Mouse (Mus musculus) brain, embryonic 14.5 days (tissue): ENCODE measurements at regions not wholly inside any gene's neighbourhood (a gene's known extent, or its start where the extent isn't known, plus 50 kb on each side); places are given as distances from the start of the nearest gene placed in this dataset.
A peak's percentile ranks its signal among the peaks of the same experiment; 100 is the strongest.

ENCODE experiments used
- DNase-seq: peaks from one replicate; pipeline ENCODE4 v3.0.0-alpha.2; 2011; ENCODE audit warnings: low read depth
- CTCF ChIP-seq: fragments of 200-500 bp; IDR thresholded peaks from 2 replicates; pipeline ENCODE4 v1.5.1; 2012; ENCODE audit warnings: inconsistent platforms, mild to moderate bottlenecking, moderate library complexity, borderline replicate concordance; ENCODE audit not compliant: insufficient read depth, insufficient read length; ENCODE audit errors: extremely low read depth
- POLR2A ChIP-seq: fragments of 200-500 bp; IDR thresholded peaks from 2 replicates; pipeline ENCODE4 v1.6.1; 2012; ENCODE audit warnings: mild to moderate bottlenecking, inconsistent platforms, borderline replicate concordance; ENCODE audit not compliant: poor library complexity, insufficient read depth, insufficient read length, severe bottlenecking; ENCODE audit errors: extremely low read depth

GRCm38 (mm10) chr3:115407946-115408642 is 306.8 kb downstream of the S1pr1 start:
- no peak for DNase-seq
- TF ChIP-seq POLR2A: no peak
- no peak for TF ChIP-seq CTCF

- TF ChIP-seq CTCF: no peak
- no peak for TF ChIP-seq POLR2A
- no peak for DNase-seq
These were observed 311.4 kb downstream of the S1pr1 start for GRCm38 (mm10) chr3:115403330-115403986.

- TF ChIP-seq POLR2A: no peak
- TF ChIP-seq CTCF: no peak
- peak; percentile 5 for DNase-seq
These were observed 350.0 kb downstream of the S1pr1 start for GRCm38 (mm10) chr3:115364829-115365228.
